Mouse (Mus musculus) G1E (cell line): ENCODE results near the gene Cog4. TPM values are rescaled to one million over a fixed set of nuclear protein-coding genes. Genes with fewer than 3 reads are reported as not detected.
"Not testable (repeated sequence)": the region's sequence is repeated elsewhere in the genome, so short reads cannot be mapped to it uniquely, and the experiment has no call there.

Experiments used
- ATAC-seq: 2 replicates; pipeline ENCODE4 v1.8.0; 2016; ENCODE audit warnings: mild to moderate bottlenecking; ENCODE audit not compliant: insufficient number of reproducible peaks, poor library complexity, low FRiP score, severe bottlenecking; ENCODE audit errors: extremely low read depth
- DNase-seq: peaks from one replicate; pipeline ENCODE4 v3.0.0; 2012; ENCODE audit warnings: low spot score
- H3K27me3 ChIP-seq: 2 replicates; pipeline ENCODE4 v1.6.1; 2012; ENCODE audit warnings: mild to moderate bottlenecking, low read length, inconsistent platforms; ENCODE audit not compliant: insufficient read depth
- H3K36me3 ChIP-seq: replicated peaks from 2 replicates; pipeline ENCODE3; 2012; ENCODE audit warnings: mild to moderate bottlenecking, inconsistent platforms
- H3K4me1 ChIP-seq: 2 replicates; pipeline ENCODE4 v1.6.1; 2012; ENCODE audit warnings: low read depth, low read length, inconsistent platforms, mixed read lengths; ENCODE audit not compliant: insufficient read depth
- H3K4me3 ChIP-seq: 2 replicates; pipeline ENCODE4 v1.5.1; 2012; ENCODE audit warnings: low read depth, mild to moderate bottlenecking, inconsistent platforms, low read length, moderate library complexity, mixed read lengths
- H3K9me3 ChIP-seq: replicated peaks from 2 replicates; pipeline ENCODE4 v1.6.1; 2012; ENCODE audit warnings: inconsistent platforms
- CTCF ChIP-seq: IDR thresholded peaks from 2 replicates; pipeline ENCODE4 v1.5.1; 2012; ENCODE audit warnings: low read depth, low read length, inconsistent platforms, mixed read lengths
- GATA1 ChIP-seq: IDR thresholded peaks from 2 replicates; pipeline ENCODE4 v1.6.1; 2012; ENCODE audit warnings: borderline replicate concordance, low read length, inconsistent platforms, mixed read lengths
- GATA2 ChIP-seq: IDR thresholded peaks from 2 replicates; pipeline ENCODE4 v1.6.1; 2012; ENCODE audit warnings: low read depth, low read length, inconsistent platforms, borderline replicate concordance
- POLR2AphosphoS5 ChIP-seq: IDR thresholded peaks from 2 replicates; pipeline ENCODE4 v1.6.1; 2012; ENCODE audit warnings: low read depth, low read length, inconsistent platforms; ENCODE audit not compliant: insufficient replicate concordance
- TAL1 ChIP-seq: conservative IDR thresholded peaks from 2 replicates; pipeline ENCODE4 v1.6.1; 2012; ENCODE audit warnings: low read depth, low read length, inconsistent platforms, mixed read lengths
- polyA plus RNA-seq: library from polyadenylated mRNA; stranded (reverse); fragments of >175 nt; gene quantifications from 2 replicates; pipeline ENCODE4 v1.2.3, GENCODE M21; 2012
- total RNA-seq, 2 experiments: library from RNA; stranded (forward) in 1 of 2; stranded (reverse) in 1 of 2; fragments of 200-1000 nt in 1 of 2; fragments of >200 nt in 1 of 2; fragmentation: Nextera tagmentation in 1 of 2; gene quantifications; 2 replicates each; pipeline ENCODE4 v1.2.3; 2014 to 2017

Cog4 gene
- total and polyA plus RNA-seq, 3 experiments, result 20.2 to 45.6 (median 32.8) TPM

- TF ChIP-seq TAL1 (no peak), POLR2AphosphoS5 (no peak), GATA1 (no peak), GATA2 (no peak), CTCF (0 out of 2 replicates have a peak, but pooled peaks have one; percentile 14)
- Histone ChIP-seq H3K27me3 (no peaks in the 10 kb centered on the region), H3K4me3 (no peak overlapping the region; the same call in 1 of the 2 replicates), H3K9me3 (no peaks in the 10 kb centered on the region), H3K4me1 (peaks cover 11% of the 10 kb centered on the region; the same call in 1 of the 2 replicates), H3K36me3 (peaks cover 96% of the 10 kb centered on the region)
- DNase-seq (peak; percentile 31), ATAC-seq (peak; percentile 22; the same call in 1 of the 2 replicates)
Measured at GRCm38 (mm10) chr8:110859651-110860501, 13.5 kb downstream of the Cog4 start.

- H3K36me3 ChIP-seq, result peaks cover 95% of the 10 kb centered on the region
Measured at GRCm38 (mm10) chr8:110861347-110862025, 15.1 kb downstream of the Cog4 start.

GRCm38 (mm10) chr8:110870501-110870900 lies 24.1 kb downstream of the Cog4 start:
- no peaks in the 10 kb centered on the region for H3K27me3 ChIP-seq
- H3K4me1 ChIP-seq, result peaks cover 11% of the 10 kb centered on the region
- ATAC-seq (no peak), DNase-seq (no peak)
- H3K4me3 ChIP-seq, result no peak overlapping the region
- TF ChIP-seq CTCF (no peak), POLR2AphosphoS5 (no peak), GATA2 (no peak), GATA1 (no peak), TAL1 (no peak)
- H3K9me3 ChIP-seq, result no peaks in the 10 kb centered on the region
- H3K36me3 ChIP-seq, result peaks cover 96% of the 10 kb centered on the region

More at GRCm38 (mm10) chr8:110861347-110862025, 15.1 kb downstream of the Cog4 start:
- H3K4me1 ChIP-seq, result peaks cover 11% of the 10 kb centered on the region; the same call in 1 of the 2 replicates
- not testable (repeated sequence) for H3K9me3 ChIP-seq, ATAC-seq, DNase-seq, H3K27me3 ChIP-seq, H3K4me3 ChIP-seq

GRCm38 (mm10) chr8:110877862-110878261 lies 31.5 kb downstream of the Cog4 start:
- TF ChIP-seq GATA2 (no peak), TAL1 (peak; percentile 52)
- DNase-seq (peak; percentile 56), ATAC-seq (peak; percentile 93)
- H3K4me1 ChIP-seq, result peaks cover 66% of the 10 kb centered on the region
- H3K27me3 ChIP-seq, result no peaks in the 10 kb centered on the region
- peak overlapping the region; percentile 33; the same call in 1 of the 2 replicates for H3K4me3 ChIP-seq
- no peaks in the 10 kb centered on the region for H3K9me3 ChIP-seq
- peaks cover 94% of the 10 kb centered on the region for H3K36me3 ChIP-seq

- peaks cover 56% of the 10 kb centered on the region for H3K4me1 ChIP-seq
- H3K4me3 ChIP-seq, result no peak overlapping the region
- no peak for ATAC-seq
- DNase-seq, result no peak
- TF ChIP-seq GATA2, result no peak
- no peak for TF ChIP-seq POLR2AphosphoS5
- TF ChIP-seq CTCF, result no peak
- no peak for TF ChIP-seq GATA1
- TF ChIP-seq TAL1, result no peak
- H3K9me3 ChIP-seq, result no peaks in the 10 kb centered on the region
- H3K36me3 ChIP-seq, result peaks cover 93% of the 10 kb centered on the region
- no peaks in the 10 kb centered on the region; the same call in 1 of the 2 replicates for H3K27me3 ChIP-seq
Measured at GRCm38 (mm10) chr8:110881741-110882310, 35.4 kb downstream of the Cog4 start.

GRCm38 (mm10) chr8:110883824-110884223 lies 37.4 kb downstream of the Cog4 start:
- H3K36me3 ChIP-seq, result peaks cover 99% of the 10 kb centered on the region
- H3K4me1 ChIP-seq, result peaks cover 37% of the 10 kb centered on the region
- ATAC-seq, result 0 out of 2 replicates have a peak, but pooled peaks have one; percentile 8

More at GRCm38 (mm10) chr8:110883824-110884223, 37.4 kb downstream of the Cog4 start:
- Histone ChIP-seq H3K27me3 (no peaks in the 10 kb centered on the region; the same call in 1 of the 2 replicates), H3K4me3 (no peak overlapping the region), H3K9me3 (no peaks in the 10 kb centered on the region)
- no peak for TF ChIP-seq GATA2
- TF ChIP-seq CTCF, result no peak
- no peak for TF ChIP-seq TAL1
- no peak for TF ChIP-seq POLR2AphosphoS5
- no peak for TF ChIP-seq GATA1
- no peak for DNase-seq
